Mouse (Mus musculus) embryonic facial prominence, embryonic 14.5 days (tissue): ENCODE measurements around the gene Eps8. TPM values are rescaled to one million over a fixed set of nuclear protein-coding genes. Genes with fewer than 3 reads are reported as not detected.

Source experiments
- ATAC-seq: fragments of 200-750 bp; cut with Nextera tagmentation; 2 replicates; pipeline ENCODE4 v1.8.0; 2017; ENCODE audit warnings: low read depth, moderate number of reproducible peaks, moderate TSS enrichment
- DNase-seq: peaks from one replicate; pipeline ENCODE4 v3.0.0-alpha.2; 2015; ENCODE audit warnings: low spot score
- H3K27ac ChIP-seq: fragments of 300-500 bp; sonication (generic); replicated peaks from 2 replicates; pipeline ENCODE4 v1.5.1; 2014; ENCODE audit warnings: low read depth, mild to moderate bottlenecking, low read length, moderate library complexity
- H3K27me3 ChIP-seq: fragments of 300-500 bp; sonication (generic); replicated peaks from 2 replicates; pipeline ENCODE4 v1.6.1; 2014; ENCODE audit warnings: low read length; ENCODE audit not compliant: control insufficient read depth, insufficient read depth
- H3K36me3 ChIP-seq: fragments of 300-500 bp; sonication (generic); 2 replicates; pipeline ENCODE4 v1.6.1; 2014; ENCODE audit warnings: low read length, mixed read lengths; ENCODE audit not compliant: control insufficient read depth, insufficient read depth
- H3K4me1 ChIP-seq: fragments of 300-500 bp; sonication (generic); 2 replicates; pipeline ENCODE4 v1.6.1; 2014; ENCODE audit warnings: antibody characterized with exemption, low read length; ENCODE audit not compliant: control insufficient read depth, insufficient read depth
- H3K4me2 ChIP-seq: fragments of 300-500 bp; sonication (generic); 2 replicates; pipeline ENCODE4 v1.6.1; 2014; ENCODE audit warnings: low read depth, mild to moderate bottlenecking, low read length, moderate library complexity, mixed read lengths
- H3K4me3 ChIP-seq: fragments of 300-500 bp; sonication (generic); 2 replicates; pipeline ENCODE4 v1.5.1; 2014; ENCODE audit warnings: low read depth, mild to moderate bottlenecking, low read length
- H3K9ac ChIP-seq: fragments of 300-500 bp; sonication (generic); 2 replicates; pipeline ENCODE4 v1.6.1; 2014; ENCODE audit warnings: low read depth, mild to moderate bottlenecking, low read length, moderate library complexity, mixed read lengths
- H3K9me3 ChIP-seq: fragments of 300-500 bp; sonication (generic); 2 replicates; pipeline ENCODE4 v1.6.1; 2016; ENCODE audit warnings: low read length; ENCODE audit not compliant: control insufficient read depth
- WGBS: fragments of 180-500 bp; shearing (Covaris S2); extraction: QIAGEN DNeasy Blood & Tissue Kit; methylation state at CpG from one replicate; pipeline ENCODE4 v1.1.7; 2014; 5-methylcytosine and 5-hydroxymethylcytosine counted together
- polyA plus RNA-seq: library from polyadenylated mRNA; unstranded; fragments of >200 nt; fragmentation: Nextera tagmentation; extraction: Ambion mirVana; gene quantifications from 2 replicates; pipeline ENCODE4 v1.2.1, GENCODE M21; 2014

Eps8 gene
- polyA plus RNA-seq, 1 experiment from 2014 or later = 28.7 TPM

- no peak overlapping the region for H3K4me3 ChIP-seq
- H3K9ac ChIP-seq = no peak overlapping the region
- H3K27me3 ChIP-seq = no peaks in the 10 kb centered on the region
- H3K36me3 ChIP-seq = no peaks in the 10 kb centered on the region
- peaks cover 9% of the 10 kb centered on the region for H3K4me1 ChIP-seq
- 72% methylated on average over 2 of the region's 2 CpGs for WGBS
- H3K9me3 ChIP-seq = no peaks in the 10 kb centered on the region
- no peak overlapping the region for H3K4me2 ChIP-seq
- DNase-seq (no peak), ATAC-seq (no peak)
- H3K27ac ChIP-seq = no peak overlapping the region
These were observed 107.1 kb downstream of the Eps8 start for GRCm38 (mm10) chr6:137547555-137547954.

- H3K4me3 ChIP-seq = no peak overlapping the region
- no peak for DNase-seq
- WGBS = 91% methylated on average over 6 of the region's 6 CpGs
- ATAC-seq = no peak
- peaks cover 22% of the 10 kb centered on the region for H3K4me1 ChIP-seq
- H3K9ac ChIP-seq = no peak overlapping the region
- H3K9me3 ChIP-seq = no peaks in the 10 kb centered on the region
- H3K27ac ChIP-seq = no peak overlapping the region
- no peaks in the 10 kb centered on the region for H3K27me3 ChIP-seq
- H3K4me2 ChIP-seq = no peak overlapping the region
- no peaks in the 10 kb centered on the region for H3K36me3 ChIP-seq
These were observed 108.6 kb downstream of the Eps8 start for GRCm38 (mm10) chr6:137546101-137546500.

GRCm38 (mm10) chr6:137545341-137545740 is 109.3 kb downstream of the Eps8 start:
- H3K27me3 ChIP-seq = no peaks in the 10 kb centered on the region
- ATAC-seq = no peak
- H3K4me2 ChIP-seq = no peak overlapping the region
- no peak overlapping the region for H3K27ac ChIP-seq
- no peak overlapping the region for H3K4me3 ChIP-seq
- no peak overlapping the region for H3K9ac ChIP-seq
- peaks cover 22% of the 10 kb centered on the region for H3K4me1 ChIP-seq
- no peaks in the 10 kb centered on the region for H3K36me3 ChIP-seq
- 92% methylated on average over 3 of the region's 3 CpGs for WGBS
- no peaks in the 10 kb centered on the region for H3K9me3 ChIP-seq
- DNase-seq = no peak

- Histone ChIP-seq H3K36me3 (no peaks in the 10 kb centered on the region), H3K4me3 (no peak overlapping the region), H3K27me3 (no peaks in the 10 kb centered on the region), H3K4me2 (peak overlapping the region; percentile 41), H3K9me3 (no peaks in the 10 kb centered on the region), H3K27ac (peak overlapping the region; percentile 67), H3K4me1 (peaks cover 22% of the 10 kb centered on the region), H3K9ac (0 out of 2 replicates have a peak overlapping the region, but pooled peaks have one; percentile 3)
- ATAC-seq (peak; percentile 47), DNase-seq (peak; percentile 86)
- 7% methylated on average over 10 of the region's 10 CpGs for WGBS
These were observed 112.2 kb downstream of the Eps8 start for GRCm38 (mm10) chr6:137542231-137543152.

- Histone ChIP-seq H3K4me1 (peaks cover 22% of the 10 kb centered on the region), H3K27ac (0 out of 2 replicates have a peak overlapping the region, but pooled peaks have one; percentile 67), H3K9ac (no peak overlapping the region), H3K36me3 (0 out of 2 replicates have a peak, but pooled peaks cover 5% of the 10 kb centered on the region), H3K4me3 (no peak overlapping the region), H3K4me2 (peak overlapping the region; percentile 41; the same call in 1 of the 2 replicates), H3K27me3 (no peaks in the 10 kb centered on the region), H3K9me3 (no peaks in the 10 kb centered on the region)
- ATAC-seq (no peak), DNase-seq (peak; percentile 19)
- WGBS = 51% methylated on average over 17 of the region's 17 CpGs
These were observed 113.2 kb downstream of the Eps8 start for GRCm38 (mm10) chr6:137541216-137542176.

- no peak overlapping the region for H3K4me3 ChIP-seq
- no peak overlapping the region for H3K27ac ChIP-seq
- WGBS = 84% methylated on average over 5 of the region's 5 CpGs
- DNase-seq (no peak), ATAC-seq (no peak)
- no peak overlapping the region for H3K4me2 ChIP-seq
- no peak overlapping the region for H3K9ac ChIP-seq
- H3K4me1 ChIP-seq = peaks cover 22% of the 10 kb centered on the region
- H3K36me3 ChIP-seq = peaks cover 9% of the 10 kb centered on the region
- no peaks in the 10 kb centered on the region for H3K27me3 ChIP-seq
- H3K9me3 ChIP-seq = no peaks in the 10 kb centered on the region
These were observed 113.9 kb downstream of the Eps8 start for GRCm38 (mm10) chr6:137540800-137541199.

GRCm38 (mm10) chr6:137540346-137540745 is 114.3 kb downstream of the Eps8 start:
- no peak for DNase-seq
- no peaks in the 10 kb centered on the region for H3K27me3 ChIP-seq
- ATAC-seq = no peak
- H3K4me2 ChIP-seq = no peak overlapping the region
- no peaks in the 10 kb centered on the region for H3K9me3 ChIP-seq
- H3K4me1 ChIP-seq = peaks cover 22% of the 10 kb centered on the region
- H3K9ac ChIP-seq = no peak overlapping the region
- 87% methylated on average over 6 of the region's 6 CpGs for WGBS
- no peak overlapping the region for H3K27ac ChIP-seq
- H3K36me3 ChIP-seq = peaks cover 12% of the 10 kb centered on the region
- no peak overlapping the region for H3K4me3 ChIP-seq

- 65% methylated on average over 7 of the region's 7 CpGs for WGBS
- Histone ChIP-seq H3K27ac (no peak overlapping the region), H3K4me2 (no peak overlapping the region), H3K9ac (no peak overlapping the region), H3K4me3 (no peak overlapping the region), H3K4me1 (peaks cover 22% of the 10 kb centered on the region), H3K9me3 (no peaks in the 10 kb centered on the region), H3K36me3 (peaks cover 12% of the 10 kb centered on the region), H3K27me3 (no peaks in the 10 kb centered on the region)
- ATAC-seq = no peak
- DNase-seq = no peak
These were observed 115.5 kb downstream of the Eps8 start for GRCm38 (mm10) chr6:137539219-137539618.
